Mouse (Mus musculus): ENCODE results near the gene Kcnj8. TPM values are rescaled to one million over a fixed set of nuclear protein-coding genes. Genes with fewer than 3 reads are reported as not detected.

Kcnj8 gene
- total RNA-seq, 2 experiments from 2014 or later: 4.1 to 5.4 TPM

GRCm38 (mm10) chr6:142555988-142556387 is 15.4 kb downstream of the Kcnj8 start:
- intact Hi-C loops (cut with DNase I): no loop called here
- DNase-seq (ENCODE audit: extremely low spot score in 1 of 2, low spot score in 2 of 2): no peak

GRCm38 (mm10) chr6:142551482-142551881 is 19.9 kb downstream of the Kcnj8 start:
- DNase-seq (ENCODE audit: extremely low spot score in 1 of 2, low spot score in 2 of 2): no peak
- intact Hi-C loops (cut with DNase I): no loop called here

- intact Hi-C loops (cut with DNase I): no loop called here
- DNase-seq (ENCODE audit: extremely low spot score in 1 of 2, low spot score in 2 of 2): no peak
Observed at GRCm38 (mm10) chr6:142550871-142551270, 20.5 kb downstream of the Kcnj8 start.

- intact Hi-C loops (cut with DNase I): no loop called here
- DNase-seq (ENCODE audit: extremely low spot score in 1 of 2, low spot score in 2 of 2): no peak
Observed at GRCm38 (mm10) chr6:142548377-142548776, 23.0 kb downstream of the Kcnj8 start.

- intact Hi-C loops (cut with DNase I): no loop called here
- DNase-seq (ENCODE audit: extremely low spot score in 1 of 2, low spot score in 2 of 2): peak in 1 of 2 experiments; percentile 73
Observed at GRCm38 (mm10) chr6:142545132-142545531, 26.3 kb downstream of the Kcnj8 start.

- no peak for DNase-seq (ENCODE audit: extremely low spot score in 1 of 2, low spot score in 2 of 2)
- intact Hi-C loops (cut with DNase I): no loop called here
Observed at GRCm38 (mm10) chr6:142543648-142544047, 27.8 kb downstream of the Kcnj8 start.

GRCm38 (mm10) chr6:142542800-142543175 is 28.6 kb downstream of the Kcnj8 start:
- intact Hi-C loops (cut with DNase I): no loop called here
- DNase-seq (ENCODE audit: extremely low spot score in 1 of 2, low spot score in 2 of 2): no peak

GRCm38 (mm10) chr6:142542082-142542799 is 29.2 kb downstream of the Kcnj8 start:
- intact Hi-C loops (cut with DNase I): no loop called here

GRCm38 (mm10) chr6:142540561-142541160 is 30.8 kb downstream of the Kcnj8 start:
- no peak for DNase-seq (ENCODE audit: extremely low spot score in 1 of 2, low spot score in 2 of 2)

More at GRCm38 (mm10) chr6:142542082-142542799, 29.2 kb downstream of the Kcnj8 start:
- DNase-seq (ENCODE audit: extremely low spot score in 1 of 2, low spot score in 2 of 2): no peak

GRCm38 (mm10) chr6:142540131-142540530 is 31.3 kb downstream of the Kcnj8 start:
- no peak for DNase-seq (ENCODE audit: extremely low spot score in 1 of 2, low spot score in 2 of 2)
- intact Hi-C loops (cut with DNase I): no loop called here

More at GRCm38 (mm10) chr6:142540561-142541160, 30.8 kb downstream of the Kcnj8 start:
- intact Hi-C loops (cut with DNase I): no loop called here

GRCm38 (mm10) chr6:142538503-142538902 is 32.9 kb downstream of the Kcnj8 start:
- intact Hi-C loops (cut with DNase I): no loop called here
- DNase-seq (ENCODE audit: extremely low spot score in 1 of 2, low spot score in 2 of 2): peak in 1 of 2 experiments; percentile 47

- DNase-seq (ENCODE audit: extremely low spot score in 1 of 2, low spot score in 2 of 2): no peak
- intact Hi-C loops (cut with DNase I): no loop called here
Observed at GRCm38 (mm10) chr6:142533412-142533811, 38.0 kb downstream of the Kcnj8 start.

- no peak for DNase-seq (ENCODE audit: extremely low spot score in 1 of 2, low spot score in 2 of 2)
- intact Hi-C loops (cut with DNase I): no loop called here
Observed at GRCm38 (mm10) chr6:142532686-142533085, 38.7 kb downstream of the Kcnj8 start.

- DNase-seq (ENCODE audit: extremely low spot score in 1 of 2, low spot score in 2 of 2): no peak
- intact Hi-C loops (cut with DNase I): no loop called here
Observed at GRCm38 (mm10) chr6:142532141-142532540, 39.3 kb downstream of the Kcnj8 start.

GRCm38 (mm10) chr6:142530378-142530777 is 41.0 kb downstream of the Kcnj8 start:
- no peak for DNase-seq (ENCODE audit: extremely low spot score in 1 of 2, low spot score in 2 of 2)
- intact Hi-C loops (cut with DNase I): no loop called here

- no peak for DNase-seq (ENCODE audit: extremely low spot score in 1 of 2, low spot score in 2 of 2)
- intact Hi-C loops (cut with DNase I): no loop called here
Observed at GRCm38 (mm10) chr6:142529680-142530079, 41.7 kb downstream of the Kcnj8 start.

GRCm38 (mm10) chr6:142527931-142528562 is 43.4 kb downstream of the Kcnj8 start:
- intact Hi-C loops (cut with DNase I): no loop called here

GRCm38 (mm10) chr6:142524635-142525308 is 46.6 kb downstream of the Kcnj8 start:
- DNase-seq (ENCODE audit: extremely low spot score in 1 of 2, low spot score in 2 of 2): peak; percentile 53 to 69
- intact Hi-C loops (cut with DNase I): loop anchor here (2.0 kb wide), 1 partner anchor 210 kb away; no protein-coding TSS in a partner anchor

More at GRCm38 (mm10) chr6:142527931-142528562, 43.4 kb downstream of the Kcnj8 start:
- DNase-seq (ENCODE audit: extremely low spot score in 1 of 2, low spot score in 2 of 2): no peak

- no peak for DNase-seq (ENCODE audit: extremely low spot score in 1 of 2, low spot score in 2 of 2)
- intact Hi-C loops (cut with DNase I): no loop called here
Observed at GRCm38 (mm10) chr6:142521591-142522110, 49.8 kb downstream of the Kcnj8 start.

Measured in left cerebral cortex, postnatal 10 days (tissue).